Mouse (Mus musculus) adrenal gland, postnatal 14 days (tissue): ENCODE results near the gene Pcsk1n. TPM values are rescaled to one million over a fixed set of nuclear protein-coding genes. Genes with fewer than 3 reads are reported as not detected.
A peak's percentile ranks its signal among the peaks of the same experiment; 100 is the strongest.
"Not testable (repeated sequence)": the region's sequence is repeated elsewhere in the genome, so short reads cannot be mapped to it uniquely, and the experiment has no call there.

Experiments used
- DNase-seq: peaks from one replicate; pipeline ENCODE4 v3.0.0; 2021; ENCODE audit warnings: mixed read lengths
- long read RNA-seq, 2 experiments: library from polyadenylated mRNA; stranded (forward); transcript quantifications; one replicate each; pipeline ENCODE4 v2.0.0; 2021
- total RNA-seq: library from RNA; stranded (reverse); gene quantifications from 2 replicates; pipeline ENCODE4 v1.2.3, GENCODE M21; 2021

Gene Pcsk1n
- 40.3 and 50.2 TPM in 2 replicates for total RNA-seq
- long read RNA-seq, experiment 1, transcript Pcsk1n-201 (3 exons, 2,193 nt): major isoform, 194 of 218 reads
- long read RNA-seq, experiment 1, partial matches to known transcripts: 20 of 218 reads
- long read RNA-seq, experiment 1, other reads (novel, unspliced or antisense): 4 of 218 reads
- long read RNA-seq, experiment 2, transcript Pcsk1n-201 (3 exons, 2,193 nt): major isoform, 141 of 168 reads
- long read RNA-seq, experiment 2, partial matches to known transcripts: 25 of 168 reads
- long read RNA-seq, experiment 2, other reads (novel, unspliced or antisense): 2 of 168 reads

- DNase-seq: peak; percentile 53
Measured at GRCm38 (mm10) chrX:7919601-7920383, at the start of gene Pcsk1n. TSS of gene Pcsk1n (plus strand) at chrX:7919822.

DNA sequence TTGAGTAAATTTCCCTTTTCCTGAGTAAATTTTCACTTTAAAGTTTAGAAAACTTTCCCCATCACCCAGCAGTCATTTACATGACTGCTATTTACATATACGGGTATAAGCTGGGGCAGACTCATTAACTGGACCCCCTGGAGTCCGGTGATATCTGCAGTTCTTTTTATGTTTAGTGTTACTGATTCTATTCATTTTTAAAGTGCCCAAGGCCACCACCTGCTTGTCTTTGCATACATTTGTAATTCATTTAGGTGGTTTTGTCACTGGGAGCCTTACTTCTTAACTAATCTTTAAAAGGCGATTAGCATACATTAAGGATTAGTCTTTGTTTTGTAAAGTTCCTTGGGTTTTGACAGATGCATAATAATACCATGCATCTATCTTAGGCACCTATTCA is 49.8 kb upstream of the Pcsk1n start:
- DNase-seq: no peak

DNA sequence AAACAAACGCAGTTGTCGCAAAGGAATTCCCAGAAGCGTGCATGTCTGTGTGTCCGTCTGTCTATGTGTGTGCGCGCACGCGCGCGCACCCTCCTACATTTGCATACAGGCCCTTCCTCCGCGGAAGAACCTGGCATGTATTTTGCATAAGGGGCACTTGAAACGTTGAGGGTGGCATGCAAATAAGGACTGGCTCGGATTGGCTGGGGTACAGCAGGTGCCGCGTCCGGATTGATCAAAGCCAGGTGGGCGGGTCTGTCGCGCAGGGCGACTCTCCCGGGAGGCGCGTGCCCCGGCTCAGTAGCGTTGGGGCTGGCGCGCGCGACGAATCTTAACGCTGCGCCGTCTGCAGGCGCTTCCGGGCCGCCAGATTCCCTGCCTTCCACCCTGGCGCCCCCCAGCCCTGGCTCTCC is 41.6 kb upstream of the Pcsk1n start, which contains the start of gene Pim2:
Pim2 (plus strand) TSS at position 256 of the 413 bp plus-strand sequence.
- DNase-seq: peak; percentile 92

GRCm38 (mm10) chrX:7878495-7878894 is 41.1 kb upstream of the Pcsk1n start:
- peak; percentile 23 for DNase-seq

DNA sequence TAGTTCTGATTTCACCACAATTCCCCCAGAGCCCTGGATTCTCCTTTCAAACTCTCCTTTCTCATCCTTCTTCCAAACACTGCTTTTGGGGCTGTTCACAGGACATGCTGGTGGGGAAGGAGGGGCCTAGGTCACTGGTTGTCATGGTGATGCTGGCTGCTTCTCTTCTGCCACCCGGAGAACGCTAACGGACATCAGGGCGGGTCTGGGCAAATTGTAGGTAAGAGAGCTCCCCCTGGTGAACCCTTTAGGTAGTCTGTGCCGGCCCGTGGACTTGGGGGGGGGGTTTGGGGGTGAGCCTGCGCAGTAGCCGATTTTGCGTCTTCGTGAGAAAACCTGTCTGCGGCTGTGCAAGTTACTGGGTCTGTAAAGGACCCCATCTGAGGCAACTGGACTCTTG is 39.8 kb upstream of the Pcsk1n start:
- peak; percentile 80 for DNase-seq

DNA sequence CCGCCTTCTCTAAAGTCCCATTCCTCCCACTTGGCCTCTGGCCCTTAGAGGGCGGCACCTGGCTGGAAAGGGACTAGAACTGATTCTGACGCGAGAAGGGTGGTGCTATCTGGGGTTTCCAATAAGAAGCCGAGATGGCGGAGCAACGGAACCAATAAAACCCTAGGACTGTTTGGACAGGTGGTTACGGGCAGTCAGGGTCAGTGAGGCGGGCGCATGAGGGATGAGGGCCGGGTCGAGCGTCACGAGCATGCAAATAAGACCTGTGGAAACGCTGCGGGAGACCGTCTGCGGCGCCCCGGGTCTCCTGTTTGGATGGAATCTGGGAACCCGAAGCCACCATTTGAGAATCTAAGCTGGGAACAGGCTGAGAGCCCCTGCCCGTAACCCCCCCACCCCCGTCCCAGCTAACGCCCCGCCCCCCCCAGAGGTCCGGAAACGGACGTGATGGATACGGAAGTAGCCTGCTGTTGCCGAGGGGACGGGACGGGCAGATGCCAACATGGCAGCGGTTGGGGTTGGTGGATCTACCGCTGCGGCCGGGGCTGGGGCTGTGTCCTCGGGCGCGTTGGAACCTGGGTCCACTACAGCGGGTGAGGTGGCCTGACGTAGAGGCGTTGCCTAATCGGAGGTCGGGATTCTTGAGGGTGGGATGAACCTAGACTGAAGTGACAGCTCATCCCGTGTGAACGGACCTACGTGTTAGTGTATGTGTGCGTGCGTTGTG is 35.6 kb upstream of the Pcsk1n start, which contains the start of gene Slc35a2:
Slc35a2 (plus strand) TSS at position 188 of the 727 bp plus-strand sequence.
- peak; percentile 90 for DNase-seq

- DNase-seq: no peak
Measured at GRCm38 (mm10) chrX:7898211-7898610, 21.4 kb upstream of the Pcsk1n start.

DNA sequence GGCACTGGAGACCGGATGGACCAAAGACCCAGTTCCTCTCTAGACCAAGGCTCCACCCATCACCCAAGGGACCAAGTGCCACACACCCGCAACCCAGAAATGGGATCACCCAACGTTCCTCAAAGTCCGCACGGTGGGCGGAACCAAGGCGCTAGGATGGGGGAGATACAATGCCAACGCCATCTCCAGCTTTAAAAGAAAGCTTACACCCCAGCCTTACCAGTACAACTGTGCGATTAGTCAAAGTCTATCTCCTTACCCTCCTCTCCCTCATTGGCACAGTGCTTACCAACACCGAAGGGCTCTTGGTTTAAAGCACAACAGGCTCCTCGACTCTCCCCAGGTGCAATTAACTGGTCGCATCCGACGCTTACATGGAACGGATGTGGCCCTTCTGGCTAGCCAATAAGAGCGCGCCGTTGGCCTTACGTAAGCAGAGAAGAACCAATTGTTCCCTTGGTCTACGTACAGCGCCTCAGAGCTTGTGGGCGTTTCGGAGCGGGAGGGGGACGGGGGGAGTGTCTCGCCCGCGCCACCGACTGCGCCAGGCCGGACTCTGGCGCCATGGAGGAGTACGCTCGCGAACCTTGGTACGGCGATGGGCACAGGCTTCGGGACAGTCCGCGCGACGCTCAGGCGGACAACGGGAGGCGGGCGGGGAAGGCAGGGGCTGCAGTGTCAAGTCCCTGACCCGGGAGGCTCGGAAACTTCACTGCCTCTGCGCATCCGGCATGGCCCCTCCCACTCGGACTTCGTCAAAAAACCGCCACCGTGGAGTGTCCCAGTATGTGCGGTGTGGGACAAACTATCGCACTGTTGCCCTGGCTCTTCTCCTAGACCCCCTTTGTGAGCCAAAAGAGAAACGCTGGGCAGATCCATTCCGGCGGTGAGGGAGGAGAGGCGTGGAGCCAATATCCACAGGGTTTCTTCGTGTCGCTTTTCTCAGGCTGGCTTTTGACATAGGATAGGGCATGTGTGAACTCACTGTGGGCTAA is 20.4 kb upstream of the Pcsk1n start, which contains the start of the genes Pqbp1 and Timm17b:
Pqbp1 (minus strand) TSS at position 390 of the 995 bp plus-strand sequence.
Timm17b (plus strand) TSS at position 478 of the 995 bp plus-strand sequence.
- DNase-seq: peak; percentile 93

DNA sequence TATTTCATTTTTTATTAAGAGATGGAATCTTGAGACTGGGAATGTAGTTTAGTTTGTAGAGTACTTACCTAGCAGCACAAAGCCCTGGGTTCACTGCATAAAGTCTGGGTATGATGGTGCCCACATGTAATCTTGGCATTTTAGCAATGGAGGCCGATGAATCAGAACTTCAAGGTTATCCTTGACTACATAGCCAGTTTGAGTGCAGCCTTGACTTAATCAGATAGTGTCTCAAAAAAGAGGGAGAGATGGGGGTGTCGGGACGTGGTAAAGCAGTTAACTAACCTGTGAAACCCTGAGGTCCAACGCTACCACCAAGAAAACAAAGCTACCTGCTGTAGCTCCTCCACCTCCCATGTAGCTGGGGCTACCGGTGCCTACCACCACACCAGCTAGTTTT is 15.2 kb upstream of the Pcsk1n start:
- DNase-seq: no peak

DNA sequence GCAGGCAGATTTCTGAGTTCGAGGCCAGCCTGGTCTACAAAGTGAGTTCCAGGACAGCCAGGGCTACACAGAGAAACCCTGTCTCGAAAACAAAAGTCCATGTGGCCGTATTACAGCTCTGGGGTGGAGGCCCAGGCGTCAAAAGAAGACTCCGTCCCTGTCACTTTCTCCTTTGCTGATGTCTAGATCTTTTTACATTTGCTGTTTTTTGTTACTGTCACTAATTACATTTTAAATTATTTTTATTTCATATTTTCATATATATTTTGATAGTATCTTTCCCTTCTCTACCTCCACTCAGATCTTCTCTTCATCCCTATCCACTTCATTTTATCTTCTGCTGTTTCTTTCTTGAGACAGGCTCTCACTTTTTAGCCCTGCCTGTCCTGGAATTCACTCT is 11.9 kb upstream of the Pcsk1n start, which contains the start of gene Gm10491:
Gm10491 (minus strand) TSS at position 101 of the 400 bp plus-strand sequence.
- no peak for DNase-seq

DNA sequence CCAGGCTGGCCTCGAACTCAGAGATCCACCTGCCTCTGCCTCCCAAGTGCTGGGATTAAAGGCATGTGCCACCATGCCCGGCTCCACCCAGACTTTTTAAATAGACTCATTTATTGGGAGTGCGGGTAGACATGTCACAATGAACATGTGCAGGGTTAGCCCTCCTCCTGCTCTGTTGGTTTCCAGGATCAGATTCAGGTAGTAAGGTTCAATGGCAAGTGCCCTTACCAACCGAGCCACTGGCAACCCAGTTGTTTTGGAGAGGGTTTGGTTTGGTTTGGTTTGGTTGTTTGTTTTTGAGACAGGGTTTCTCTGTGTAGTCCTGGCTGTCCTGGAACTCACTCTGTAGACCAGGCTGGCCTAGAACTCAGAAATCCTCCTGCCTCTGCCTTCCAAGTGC is 10.4 kb upstream of the Pcsk1n start, which contains the start of gene Gm10490:
Gm10490 (plus strand) TSS at position 301 of the 400 bp plus-strand sequence.
- DNase-seq: not testable (repeated sequence)

- DNase-seq: no peak
Measured at GRCm38 (mm10) chrX:7910473-7910872, 9.1 kb upstream of the Pcsk1n start.

DNA sequence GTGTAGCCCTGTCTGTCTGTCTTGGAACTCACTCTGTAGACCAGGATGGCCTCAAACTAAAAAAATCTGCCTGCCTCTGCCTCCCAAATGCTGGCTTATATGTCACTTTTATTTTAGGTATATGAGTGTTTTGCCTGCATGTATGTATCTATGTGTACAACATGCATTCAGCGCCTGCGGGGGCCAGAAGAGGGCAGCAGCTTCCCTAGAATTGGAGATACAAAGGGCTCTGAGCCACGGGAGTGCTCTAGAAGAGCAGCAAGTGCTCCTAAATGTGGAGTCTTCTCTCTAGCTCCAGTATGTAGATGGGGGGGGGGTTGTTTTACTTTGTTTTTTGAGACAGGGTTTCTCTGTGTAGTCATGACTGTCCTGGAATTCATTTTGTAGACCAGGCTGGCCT is 4.0 kb upstream of the Pcsk1n start:
- DNase-seq: peak; percentile 63

- not testable (repeated sequence) for DNase-seq
Measured at GRCm38 (mm10) chrX:7917960-7918359, 1.7 kb upstream of the Pcsk1n start.

DNA sequence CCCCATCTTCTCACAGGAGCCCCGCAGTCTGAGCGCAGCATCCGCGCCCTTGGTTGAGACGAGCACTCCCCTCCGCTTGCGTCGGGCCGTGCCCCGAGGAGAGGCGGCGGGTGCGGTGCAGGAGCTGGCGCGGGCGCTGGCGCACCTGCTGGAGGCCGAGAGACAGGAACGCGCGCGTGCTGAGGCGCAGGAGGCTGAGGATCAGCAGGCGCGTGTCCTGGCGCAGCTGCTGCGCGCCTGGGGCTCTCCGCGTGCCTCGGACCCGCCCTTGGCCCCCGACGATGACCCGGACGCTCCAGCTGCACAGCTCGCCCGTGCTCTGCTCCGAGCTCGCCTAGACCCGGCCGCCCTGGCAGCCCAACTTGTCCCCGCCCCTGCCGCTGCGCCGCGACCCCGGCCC is 2.4 kb downstream of the Pcsk1n start:
- peak; percentile 19 for DNase-seq

DNA sequence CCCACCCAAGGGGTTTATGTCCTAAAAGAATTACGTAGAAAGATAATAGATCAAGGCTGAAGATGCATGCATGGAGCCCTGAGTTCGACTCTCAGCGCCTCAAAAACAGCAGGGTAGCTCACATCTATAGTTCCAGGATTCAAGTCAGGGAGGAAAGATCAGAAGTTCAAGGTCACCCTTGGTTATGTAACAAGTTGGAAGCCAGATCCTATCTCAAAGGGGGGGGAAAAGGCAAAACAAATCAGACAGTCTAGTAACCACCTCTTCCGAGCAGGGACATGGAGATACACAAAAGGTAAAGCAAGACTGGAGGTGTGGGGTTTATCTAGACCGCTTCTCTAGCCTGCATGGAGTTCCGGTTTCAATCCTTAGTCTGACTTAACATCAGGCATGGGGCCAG is 6.6 kb downstream of the Pcsk1n start:
- DNase-seq: no peak

- no peak for DNase-seq
Measured at GRCm38 (mm10) chrX:7927116-7927515, 7.5 kb downstream of the Pcsk1n start.

GRCm38 (mm10) chrX:7928270-7928790 is 8.7 kb downstream of the Pcsk1n start, which contains the start of gene Eras:
TSS of gene Eras (minus strand) at chrX:7928607.
- no peak for DNase-seq

- no peak for DNase-seq
Measured at GRCm38 (mm10) chrX:7936874-7937273, 17.3 kb downstream of the Pcsk1n start.

GRCm38 (mm10) chrX:7937667-7938066 is 18.0 kb downstream of the Pcsk1n start:
- DNase-seq: no peak

DNA sequence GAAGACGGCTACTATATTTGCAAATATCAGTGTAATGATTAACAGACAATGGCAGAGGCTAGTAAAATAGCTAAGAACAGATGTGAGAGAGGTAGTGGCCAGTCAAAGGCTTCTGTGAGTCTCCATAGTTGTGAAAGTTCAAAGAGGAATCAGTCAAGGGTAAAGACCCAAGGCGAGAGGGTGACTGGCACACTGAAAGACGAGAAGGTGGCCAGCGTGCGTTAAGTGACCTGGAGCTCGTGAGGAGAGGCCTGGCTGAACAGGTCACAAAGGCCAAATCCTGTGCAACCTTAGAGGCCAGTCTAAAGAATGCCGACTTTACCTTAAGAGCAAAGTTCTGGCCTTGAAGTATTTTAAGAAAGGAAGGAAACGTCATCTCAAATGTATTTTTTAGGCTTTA is 26.0 kb downstream of the Pcsk1n start:
- no peak for DNase-seq
